Mouse (Mus musculus) frontal cortex, postnatal 10 days (tissue): ENCODE data around the gene Hist1h2ad.

Experiments used
- DNase-seq, 2 experiments: peaks; one replicate each; pipeline ENCODE4 v3.0.0; 2022; ENCODE audit warnings: low spot score in 2 of 2, mixed read lengths in 1 of 2

The Hist1h2ad gene

GRCm38 (mm10) chr13:23620056-23620732 lies 46.0 kb downstream of the Hist1h2ad start:
- DNase-seq, result no peak

GRCm38 (mm10) chr13:23620733-23621531 lies 46.8 kb downstream of the Hist1h2ad start, which contains the start of gene Hist1h2be:
Hist1h2be (minus strand) TSS chr13:23621124.
- peak; percentile 47 to 65 for DNase-seq

- DNase-seq, result peak; percentile 64 to 68
Observed at GRCm38 (mm10) chr13:23621532-23622174, 47.5 kb downstream of the Hist1h2ad start.

- DNase-seq, result peak; percentile 77 to 82
Observed at GRCm38 (mm10) chr13:23622175-23622671, 48.0 kb downstream of the Hist1h2ad start, which contains the start of gene Hist1h1e. Hist1h1e (minus strand) TSS chr13:23622558.

GRCm38 (mm10) chr13:23622861-23623450 lies 48.8 kb downstream of the Hist1h2ad start:
- DNase-seq, result no peak
